Mouse (Mus musculus) ZHBTc4 (cell line): ENCODE data around the gene Abtb2.

Experiments used
- DNase-seq: peaks from one replicate; pipeline ENCODE4 v3.0.0-alpha.2; 2011; ENCODE audit warnings: low read depth, low spot score

The Abtb2 gene

GRCm38 (mm10) chr2:103618407-103618806, 52.3 kb downstream of the Abtb2 start:
- DNase-seq: no peak

- no peak for DNase-seq
Observed at GRCm38 (mm10) chr2:103622950-103623349, 56.8 kb downstream of the Abtb2 start.

DNA sequence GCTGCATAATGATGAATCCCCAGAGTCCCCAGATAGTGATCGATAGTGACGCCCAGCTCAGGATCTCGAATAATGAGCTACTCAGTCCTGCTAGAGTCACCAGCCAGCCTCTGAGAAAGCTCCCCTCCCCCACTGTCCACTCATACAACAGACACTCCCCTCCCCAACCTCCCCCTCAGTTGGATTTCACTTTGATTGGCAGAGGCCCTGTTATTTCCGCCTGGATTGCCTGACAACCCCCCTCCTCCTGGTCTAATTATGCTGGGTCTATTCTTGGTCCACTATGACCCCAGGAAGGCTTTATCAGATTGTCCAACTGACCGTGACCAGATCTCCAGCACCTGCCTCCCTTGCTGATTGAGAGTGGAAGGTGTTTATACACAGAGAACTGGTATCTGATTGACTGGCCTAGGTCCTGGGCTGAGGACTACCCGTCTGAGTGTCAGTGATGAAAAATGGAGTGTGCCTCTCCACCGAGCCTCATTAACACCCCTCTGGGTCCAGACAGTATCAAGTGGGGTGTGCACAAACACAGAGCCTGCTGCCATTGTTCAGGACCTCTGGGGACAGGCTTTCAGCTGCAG, 59.3 kb downstream of the Abtb2 start:
- DNase-seq: no peak

DNA sequence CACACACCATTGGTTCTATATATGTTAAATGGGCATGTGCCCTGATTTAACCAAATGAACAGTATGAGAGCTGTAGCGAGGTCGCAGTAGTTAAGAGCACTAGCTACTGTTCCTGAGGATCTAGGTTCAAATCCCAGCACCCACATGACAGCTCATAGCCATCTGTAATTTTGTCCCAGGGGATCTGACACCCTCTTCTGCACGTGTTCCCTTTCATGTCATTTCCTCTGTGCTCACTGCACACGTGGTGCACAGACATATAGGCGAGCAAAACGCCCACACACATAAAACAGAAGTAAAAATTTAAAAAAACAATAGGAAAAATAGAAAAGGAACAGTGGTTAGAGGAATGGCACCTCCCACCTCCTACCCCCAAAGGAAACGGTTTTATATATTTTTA, 61.0 kb downstream of the Abtb2 start:
- DNase-seq: no peak

DNA sequence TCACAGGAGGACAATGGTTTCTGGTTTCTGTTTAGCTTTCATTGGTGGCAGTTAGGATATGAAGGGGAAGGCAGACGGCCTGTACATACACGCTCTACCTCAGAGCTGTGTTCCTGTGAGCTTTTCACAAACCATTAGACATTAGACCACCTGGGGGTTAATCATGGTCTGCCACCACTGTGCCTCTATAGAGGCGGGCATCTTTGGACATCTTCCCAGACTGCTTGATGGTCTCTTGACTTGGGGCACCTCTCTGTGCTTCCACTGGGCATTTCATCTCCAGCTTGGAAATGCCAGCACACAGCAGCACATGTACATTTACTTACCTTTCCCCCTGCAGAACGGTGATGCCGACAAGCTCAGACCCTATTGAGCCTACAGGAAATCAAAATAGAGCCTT, 63.8 kb downstream of the Abtb2 start:
- no peak for DNase-seq

DNA sequence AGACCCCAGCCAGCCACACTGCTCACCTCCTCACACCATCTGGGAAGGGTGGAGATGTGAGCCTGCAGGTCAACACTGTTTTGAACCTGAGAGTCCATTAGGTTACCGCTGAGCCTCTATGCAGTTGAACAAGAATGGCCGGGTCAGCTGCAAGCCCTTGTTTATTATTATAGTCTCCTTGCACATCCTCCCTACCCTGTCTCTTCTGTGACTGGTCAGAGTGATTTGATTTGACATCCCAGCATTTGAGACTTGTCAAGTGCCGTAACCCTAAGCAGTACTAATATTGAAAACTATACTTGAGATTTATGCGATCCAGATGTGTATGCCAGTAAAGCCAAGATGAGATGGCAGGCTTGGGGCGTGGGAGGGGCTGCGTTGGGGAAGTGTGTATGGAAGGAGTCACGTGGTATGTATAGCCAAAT, 65.2 kb downstream of the Abtb2 start:
- no peak for DNase-seq

DNA sequence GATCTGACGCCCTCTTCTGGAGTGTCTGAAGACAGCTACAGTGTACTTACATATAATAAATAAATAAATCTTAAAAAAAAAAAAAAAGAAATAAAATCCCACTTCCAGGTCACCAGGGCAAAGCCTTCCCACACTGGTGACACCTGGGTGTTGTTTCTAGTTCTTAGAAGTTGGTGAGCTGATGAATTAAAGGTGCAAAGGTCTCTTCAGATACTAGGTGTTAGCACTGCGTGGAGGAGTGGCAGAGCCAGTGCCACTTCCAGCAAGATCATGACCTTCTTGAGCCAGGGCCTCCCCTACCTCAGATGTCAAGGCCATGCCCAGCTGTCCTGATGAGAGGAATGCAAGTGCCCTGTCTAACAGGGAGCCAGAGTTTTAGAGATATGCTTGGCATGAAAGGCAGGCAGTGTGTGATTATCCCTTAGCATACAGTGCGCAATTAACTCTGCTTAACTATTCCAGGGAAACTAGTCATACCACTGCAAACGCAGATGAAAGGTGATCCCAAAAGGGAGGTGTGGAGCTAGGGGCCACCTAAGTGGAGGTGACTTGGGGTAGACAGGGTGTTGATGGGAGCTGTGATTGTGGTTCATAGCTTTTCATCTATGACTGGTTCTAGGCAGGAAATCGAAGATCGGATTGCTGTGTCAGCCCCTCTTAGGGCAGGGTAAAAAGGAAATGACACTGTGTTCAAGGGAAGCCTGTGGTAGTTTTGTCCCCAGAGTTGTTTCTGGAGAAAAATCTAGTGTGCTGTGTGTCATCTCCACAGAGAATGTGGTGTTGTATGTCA, 66.2 kb downstream of the Abtb2 start:
- DNase-seq: no peak

- no peak for DNase-seq
Observed at GRCm38 (mm10) chr2:103632926-103633250, 66.8 kb downstream of the Abtb2 start.

GRCm38 (mm10) chr2:103635731-103636487, 69.8 kb downstream of the Abtb2 start:
- no peak for DNase-seq

- DNase-seq: no peak
Observed at GRCm38 (mm10) chr2:103637385-103637784, 71.3 kb downstream of the Abtb2 start.

GRCm38 (mm10) chr2:103637943-103638342, 71.8 kb downstream of the Abtb2 start:
- DNase-seq: no peak

DNA sequence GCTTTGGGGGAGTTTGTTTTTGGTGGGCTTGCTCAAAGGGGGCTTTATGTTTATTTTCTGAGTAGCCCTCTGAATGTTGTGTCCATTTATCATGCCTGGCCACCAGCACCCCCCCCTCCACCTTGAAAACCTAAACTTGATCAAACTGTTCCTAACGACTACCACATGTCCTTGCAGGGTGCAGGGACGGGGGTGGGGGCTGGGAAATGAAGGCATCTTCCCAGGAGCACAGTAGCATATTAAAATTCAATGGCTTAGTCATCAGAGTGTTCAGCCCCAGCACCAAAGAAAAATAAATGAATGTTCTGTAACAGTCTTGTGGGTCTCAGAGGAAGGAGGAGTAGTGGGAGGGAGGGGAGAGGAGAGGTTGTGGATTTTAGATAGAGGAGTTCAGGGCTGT, 73.6 kb downstream of the Abtb2 start:
- DNase-seq: no peak

DNA sequence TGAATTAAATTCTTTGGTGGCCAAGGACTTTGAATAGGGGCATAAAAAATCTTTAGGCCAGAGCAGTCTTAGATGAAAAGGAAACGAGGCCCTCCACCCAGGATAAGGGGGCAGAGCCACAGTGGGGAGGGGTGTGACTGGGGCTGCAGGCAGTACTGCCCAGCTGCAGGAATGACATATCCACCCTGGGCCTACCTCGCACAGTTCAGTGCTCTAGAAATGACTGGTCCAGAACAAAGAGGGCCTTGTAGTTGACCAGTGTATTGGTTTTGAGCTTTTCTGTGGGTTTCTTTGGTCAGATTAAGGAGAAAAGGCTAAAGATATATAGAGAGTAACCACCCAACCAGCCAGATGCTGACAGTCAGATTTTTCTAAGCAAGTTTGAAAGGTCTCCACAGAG, 74.8 kb downstream of the Abtb2 start:
- no peak for DNase-seq

DNA sequence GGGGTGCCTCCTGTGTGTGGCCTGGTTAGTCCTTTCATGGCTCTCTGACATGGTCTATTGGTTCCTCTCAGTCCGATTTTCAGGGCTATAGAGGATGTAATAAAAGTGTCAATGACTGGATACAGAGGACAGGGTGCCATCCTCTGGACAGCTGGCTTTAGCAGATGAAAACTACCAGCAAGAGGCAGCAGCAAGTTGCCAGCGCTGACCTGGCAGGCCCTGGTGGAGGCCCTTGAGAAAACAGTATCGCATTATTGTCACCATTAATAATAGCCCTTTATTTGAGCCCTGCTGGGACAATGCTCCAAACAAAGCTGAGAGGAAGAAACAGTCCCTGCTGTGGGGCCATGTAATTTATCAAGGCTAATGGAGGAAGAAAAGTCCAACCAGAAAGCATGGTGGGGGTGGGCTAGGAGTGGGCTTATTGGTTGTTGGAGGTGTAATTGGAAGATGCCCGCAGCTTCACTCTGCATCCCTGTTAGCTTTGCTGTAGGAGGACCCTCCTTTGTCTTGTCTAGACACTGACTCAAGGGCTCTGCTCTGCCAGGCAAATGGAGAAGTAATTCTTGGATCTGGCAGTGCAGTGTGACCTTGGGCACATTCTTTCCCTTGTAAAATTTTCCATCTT, 77.6 kb downstream of the Abtb2 start:
- DNase-seq: no peak

- no peak for DNase-seq
Observed at GRCm38 (mm10) chr2:103644418-103644817, 78.3 kb downstream of the Abtb2 start.

GRCm38 (mm10) chr2:103650314-103650879, 84.3 kb downstream of the Abtb2 start:
- no peak for DNase-seq

- DNase-seq: no peak
Observed at GRCm38 (mm10) chr2:103652121-103652520, 86.0 kb downstream of the Abtb2 start.

DNA sequence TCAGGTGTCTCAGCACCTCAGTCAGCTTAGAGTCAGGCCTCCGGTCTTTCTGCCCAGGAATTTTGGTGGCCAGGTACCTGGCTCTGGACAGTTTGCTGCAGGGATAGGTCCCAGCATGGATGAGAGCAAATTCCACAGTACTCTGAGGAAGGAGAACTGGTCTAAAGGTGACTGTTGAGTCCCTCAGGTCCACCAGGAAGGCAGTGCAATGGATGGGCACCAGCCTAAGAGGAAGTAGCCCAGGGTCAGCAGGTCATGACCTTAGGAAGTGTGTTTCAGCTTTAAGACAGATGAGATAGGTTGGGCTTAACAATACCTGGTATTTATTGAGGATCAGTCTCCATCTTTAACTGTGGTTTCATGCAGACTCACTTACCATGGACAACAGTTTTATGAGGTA, 88.9 kb downstream of the Abtb2 start:
- DNase-seq: no peak

DNA sequence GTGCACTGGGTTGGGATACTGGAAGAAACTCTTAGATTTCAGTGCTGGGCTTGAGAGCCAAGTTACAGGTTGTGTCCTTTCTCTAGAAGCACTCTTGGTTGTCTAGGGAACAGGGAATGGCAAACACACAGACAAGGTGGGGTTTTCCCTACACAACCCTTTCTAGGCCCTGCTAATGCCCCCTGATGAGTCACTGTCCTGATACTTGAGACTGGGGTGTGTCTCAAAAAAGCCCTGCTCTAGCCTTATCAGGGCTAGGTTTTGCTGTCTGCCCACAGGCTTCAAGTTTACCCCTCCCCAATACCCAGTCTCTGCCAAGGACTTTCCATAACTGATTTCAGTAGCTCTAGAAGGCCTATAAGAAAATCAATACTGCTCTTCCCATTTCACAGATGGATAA, 89.9 kb downstream of the Abtb2 start:
- peak; percentile 16 for DNase-seq

- DNase-seq: no peak
Observed at GRCm38 (mm10) chr2:103659167-103659566, 93.1 kb downstream of the Abtb2 start.

- DNase-seq: no peak
Observed at GRCm38 (mm10) chr2:103659648-103660556, 93.8 kb downstream of the Abtb2 start.
